Mouse (Mus musculus): ENCODE measurements around the gene Nxn. TPM values are rescaled to one million over a fixed set of nuclear protein-coding genes. Genes with fewer than 3 reads are reported as not detected.

Nxn gene
- polyA plus RNA-seq, 1 experiment = 24.7 TPM

GRCm38 (mm10) chr11:76429966-76430631, 31.2 kb upstream of the Nxn start:
- H3K27ac ChIP-seq (ENCODE audit: control insufficient read depth, insufficient read depth, low read length) = no peak overlapping the region
- WGBS = 92% methylated on average over 6 of the region's 6 CpGs

GRCm38 (mm10) chr11:76429556-76429955, 30.6 kb upstream of the Nxn start:
- Histone ChIP-seq H3K36me3 (ENCODE audit: control insufficient read depth, insufficient read depth, low read length) (no peaks in the 10 kb centered on the region), H3K27ac (ENCODE audit: control insufficient read depth, insufficient read depth, low read length) (no peak overlapping the region), H3K4me3 (ENCODE audit: control insufficient read depth, insufficient read depth, low read length) (no peak overlapping the region), H3K27me3 (ENCODE audit: control insufficient read depth, insufficient read depth, low read length) (no peaks in the 10 kb centered on the region), H3K4me1 (replicated peaks; ENCODE audit: control insufficient read depth, insufficient read depth, low read length) (peaks cover 9% of the 10 kb centered on the region)
- DNase-seq = no peak
- TF ChIP-seq POLR2A (IDR thresholded peaks at IDR 0.05; ENCODE audit: control insufficient read depth, extremely low read depth, insufficient read depth, low read length, poor library complexity) (no peak), CTCF (IDR thresholded peaks at IDR 0.05; ENCODE audit: borderline replicate concordance, control insufficient read depth, extremely low read depth, insufficient read depth, low read length, poor library complexity) (no peak)
- WGBS = 90% methylated on average over 7 of the region's 7 CpGs

More at GRCm38 (mm10) chr11:76429966-76430631, 31.2 kb upstream of the Nxn start:
- Histone ChIP-seq H3K4me1 (replicated peaks; ENCODE audit: control insufficient read depth, insufficient read depth, low read length) (peaks cover 9% of the 10 kb centered on the region), H3K4me3 (ENCODE audit: control insufficient read depth, insufficient read depth, low read length) (no peak overlapping the region), H3K27me3 (ENCODE audit: control insufficient read depth, insufficient read depth, low read length) (no peaks in the 10 kb centered on the region), H3K36me3 (ENCODE audit: control insufficient read depth, insufficient read depth, low read length) (no peaks in the 10 kb centered on the region)
- DNase-seq = no peak
- TF ChIP-seq POLR2A (IDR thresholded peaks at IDR 0.05; ENCODE audit: control insufficient read depth, extremely low read depth, insufficient read depth, low read length, poor library complexity) = no peak
- no peak for TF ChIP-seq CTCF (IDR thresholded peaks at IDR 0.05; ENCODE audit: borderline replicate concordance, control insufficient read depth, extremely low read depth, insufficient read depth, low read length, poor library complexity)

GRCm38 (mm10) chr11:76429046-76429445, 30.1 kb upstream of the Nxn start:
- Histone ChIP-seq H3K4me1 (replicated peaks; ENCODE audit: control insufficient read depth, insufficient read depth, low read length) (peaks cover 9% of the 10 kb centered on the region), H3K27me3 (ENCODE audit: control insufficient read depth, insufficient read depth, low read length) (no peaks in the 10 kb centered on the region), H3K4me3 (ENCODE audit: control insufficient read depth, insufficient read depth, low read length) (0 out of 2 replicates have a peak overlapping the region, but pooled peaks have one; percentile 8), H3K27ac (ENCODE audit: control insufficient read depth, insufficient read depth, low read length) (no peak overlapping the region), H3K36me3 (ENCODE audit: control insufficient read depth, insufficient read depth, low read length) (no peaks in the 10 kb centered on the region)
- peak; percentile 78 for DNase-seq
- no peak; the same call in 1 of the 2 replicates for TF ChIP-seq CTCF (IDR thresholded peaks at IDR 0.05; ENCODE audit: borderline replicate concordance, control insufficient read depth, extremely low read depth, insufficient read depth, low read length, poor library complexity)
- no peak for TF ChIP-seq POLR2A (IDR thresholded peaks at IDR 0.05; ENCODE audit: control insufficient read depth, extremely low read depth, insufficient read depth, low read length, poor library complexity)
- WGBS = 48% methylated on average over 4 of the region's 4 CpGs

- TF ChIP-seq CTCF (IDR thresholded peaks at IDR 0.05; ENCODE audit: borderline replicate concordance, control insufficient read depth, extremely low read depth, insufficient read depth, low read length, poor library complexity) (no peak), POLR2A (IDR thresholded peaks at IDR 0.05; ENCODE audit: control insufficient read depth, extremely low read depth, insufficient read depth, low read length, poor library complexity) (no peak)
- Histone ChIP-seq H3K27ac (ENCODE audit: control insufficient read depth, insufficient read depth, low read length) (no peak overlapping the region), H3K4me3 (ENCODE audit: control insufficient read depth, insufficient read depth, low read length) (no peak overlapping the region), H3K27me3 (ENCODE audit: control insufficient read depth, insufficient read depth, low read length) (no peaks in the 10 kb centered on the region), H3K4me1 (replicated peaks; ENCODE audit: control insufficient read depth, insufficient read depth, low read length) (peaks cover 9% of the 10 kb centered on the region), H3K36me3 (ENCODE audit: control insufficient read depth, insufficient read depth, low read length) (peaks cover 2% of the 10 kb centered on the region; the same call in 1 of the 2 replicates)
- no peak for DNase-seq
- 97% methylated on average over 3 of the region's 3 CpGs for WGBS
Measured at GRCm38 (mm10) chr11:76427781-76428180, 28.8 kb upstream of the Nxn start.

- Histone ChIP-seq H3K36me3 (ENCODE audit: control insufficient read depth, insufficient read depth, low read length) (peaks cover 4% of the 10 kb centered on the region; the same call in 1 of the 2 replicates), H3K27me3 (ENCODE audit: control insufficient read depth, insufficient read depth, low read length) (no peaks in the 10 kb centered on the region), H3K4me1 (replicated peaks; ENCODE audit: control insufficient read depth, insufficient read depth, low read length) (peaks cover 9% of the 10 kb centered on the region), H3K27ac (ENCODE audit: control insufficient read depth, insufficient read depth, low read length) (no peak overlapping the region), H3K4me3 (ENCODE audit: control insufficient read depth, insufficient read depth, low read length) (no peak overlapping the region)
- WGBS = 89% methylated on average over 6 of the region's 6 CpGs
- no peak for DNase-seq
- TF ChIP-seq POLR2A (IDR thresholded peaks at IDR 0.05; ENCODE audit: control insufficient read depth, extremely low read depth, insufficient read depth, low read length, poor library complexity) (no peak), CTCF (IDR thresholded peaks at IDR 0.05; ENCODE audit: borderline replicate concordance, control insufficient read depth, extremely low read depth, insufficient read depth, low read length, poor library complexity) (no peak)
Measured at GRCm38 (mm10) chr11:76425749-76426148, 26.8 kb upstream of the Nxn start.

GRCm38 (mm10) chr11:76420896-76421295, 22.0 kb upstream of the Nxn start:
- 92% methylated on average over 4 of the region's 4 CpGs for WGBS
- Histone ChIP-seq H3K4me1 (replicated peaks; ENCODE audit: control insufficient read depth, insufficient read depth, low read length) (no peaks in the 10 kb centered on the region), H3K27me3 (ENCODE audit: control insufficient read depth, insufficient read depth, low read length) (no peaks in the 10 kb centered on the region), H3K27ac (ENCODE audit: control insufficient read depth, insufficient read depth, low read length) (no peak overlapping the region), H3K4me3 (ENCODE audit: control insufficient read depth, insufficient read depth, low read length) (no peak overlapping the region), H3K36me3 (ENCODE audit: control insufficient read depth, insufficient read depth, low read length) (peaks cover 28% of the 10 kb centered on the region)
- no peak for DNase-seq
- TF ChIP-seq POLR2A (IDR thresholded peaks at IDR 0.05; ENCODE audit: control insufficient read depth, extremely low read depth, insufficient read depth, low read length, poor library complexity) (no peak), CTCF (IDR thresholded peaks at IDR 0.05; ENCODE audit: borderline replicate concordance, control insufficient read depth, extremely low read depth, insufficient read depth, low read length, poor library complexity) (no peak)

Measured in thymus, adult 2 months (tissue).